Mouse (Mus musculus) urinary bladder, postnatal 4 days (tissue): ENCODE measurements around the gene Rsl1d1.

Experiments
- DNase-seq, 2 experiments: peaks; one replicate each; pipeline ENCODE4 v3.0.0; 2021 to 2022; ENCODE audit warnings: low spot score in 2 of 2

The Rsl1d1 gene

GRCm38 (mm10) chr16:11202571-11203554 is at the start of gene Rsl1d1:
Gene Rsl1d1 (minus strand): TSS chr16:11203331.
- DNase-seq, result peak; percentile 86 to 91

DNA sequence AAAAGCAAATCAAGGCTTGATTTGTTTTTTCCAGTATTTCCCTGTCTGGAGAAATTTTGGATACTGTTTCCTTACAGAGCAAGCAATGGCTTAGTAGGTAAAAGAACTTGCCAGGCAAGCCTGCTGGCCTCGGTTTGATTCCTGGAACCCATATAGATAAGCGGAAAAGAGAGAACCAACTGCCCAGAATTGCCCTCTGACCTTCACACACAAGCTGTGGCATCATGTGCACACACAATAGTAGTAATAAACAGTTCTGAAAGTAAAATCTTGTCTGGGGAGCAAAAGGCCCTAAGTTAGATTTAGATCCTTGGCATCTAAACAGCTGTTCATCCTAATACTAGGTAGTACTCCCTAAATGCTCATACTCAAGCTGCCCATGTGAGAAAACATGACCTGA is 44.7 kb upstream of the Rsl1d1 start:
- no peak for DNase-seq

GRCm38 (mm10) chr16:11245767-11246166 is 42.6 kb upstream of the Rsl1d1 start:
- no peak for DNase-seq

DNA sequence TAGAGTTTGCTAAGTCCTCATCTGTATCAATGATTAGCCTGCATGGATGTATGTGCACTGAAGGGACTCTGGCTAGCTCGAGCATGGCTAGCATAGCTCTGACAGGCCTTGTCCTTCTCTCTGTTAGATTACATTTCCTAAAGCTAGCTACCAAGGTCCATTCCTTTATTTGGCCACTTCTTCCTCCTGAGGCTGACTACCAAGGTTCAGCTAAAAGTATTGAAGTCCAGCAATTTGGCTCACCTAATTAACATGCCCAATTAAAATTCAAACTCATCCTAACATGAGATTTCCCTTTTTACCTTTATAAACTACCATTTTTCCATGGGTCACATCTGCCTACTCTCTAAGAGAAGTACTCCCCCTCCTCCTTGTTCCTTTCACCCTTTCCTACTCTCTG is 39.3 kb upstream of the Rsl1d1 start:
- no peak for DNase-seq

DNA sequence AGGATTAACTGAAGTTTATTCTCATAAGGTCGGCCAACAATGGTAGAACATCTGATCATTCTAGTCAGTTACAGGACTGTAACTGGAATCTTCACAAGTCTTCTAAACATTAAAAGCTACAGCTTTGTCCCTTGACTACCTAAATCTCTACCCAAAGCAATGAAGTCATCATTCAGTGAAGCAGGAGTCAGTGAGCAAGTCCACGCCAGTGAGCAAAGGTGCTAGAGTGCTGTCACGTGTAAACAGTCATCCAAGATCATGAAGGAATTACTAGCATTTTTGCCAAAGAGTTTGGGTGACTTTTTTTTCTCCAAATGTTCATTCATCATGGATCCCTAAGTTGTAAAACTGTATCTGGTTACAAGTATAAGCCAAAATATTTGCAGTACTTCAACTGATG is 14.7 kb upstream of the Rsl1d1 start:
- DNase-seq, result no peak

GRCm38 (mm10) chr16:11203600-11204390 is 664 bp upstream of the Rsl1d1 start:
- DNase-seq, result no peak

DNA sequence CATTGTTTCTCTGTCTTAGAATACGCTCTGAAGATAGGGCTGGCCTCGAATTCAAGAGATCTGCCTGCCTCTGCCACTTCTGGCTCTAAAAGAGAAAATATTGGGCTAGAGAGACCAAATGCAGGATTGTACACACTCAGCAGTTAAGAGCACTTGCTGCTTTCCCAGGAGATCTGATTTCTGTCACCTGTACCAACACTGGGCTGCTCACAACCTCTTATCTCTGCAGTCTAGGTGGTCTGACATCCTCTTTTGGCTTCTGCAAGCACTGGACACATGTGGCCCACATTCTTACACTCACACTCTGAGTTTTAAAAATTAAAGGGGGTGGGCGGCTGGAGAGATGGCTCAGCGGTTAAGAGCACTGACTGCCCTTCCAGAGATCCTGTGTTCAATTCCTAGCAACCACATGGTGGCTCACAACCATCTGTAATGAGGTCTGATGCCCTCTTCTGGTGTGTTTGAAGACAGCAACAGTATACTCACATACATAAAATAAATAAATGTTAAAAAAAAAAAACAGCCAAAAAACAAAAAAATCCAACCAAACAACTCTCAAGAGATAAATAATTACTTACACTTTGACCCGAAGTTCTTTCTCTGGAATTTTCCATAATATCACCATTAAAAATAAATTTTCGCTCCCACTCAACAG is 1.3 kb downstream of the Rsl1d1 start:
- no peak for DNase-seq

- no peak for DNase-seq
These were observed 2.9 kb downstream of the Rsl1d1 start for GRCm38 (mm10) chr16:11200247-11200646.

GRCm38 (mm10) chr16:11198467-11198866 is 4.7 kb downstream of the Rsl1d1 start:
- no peak for DNase-seq

DNA sequence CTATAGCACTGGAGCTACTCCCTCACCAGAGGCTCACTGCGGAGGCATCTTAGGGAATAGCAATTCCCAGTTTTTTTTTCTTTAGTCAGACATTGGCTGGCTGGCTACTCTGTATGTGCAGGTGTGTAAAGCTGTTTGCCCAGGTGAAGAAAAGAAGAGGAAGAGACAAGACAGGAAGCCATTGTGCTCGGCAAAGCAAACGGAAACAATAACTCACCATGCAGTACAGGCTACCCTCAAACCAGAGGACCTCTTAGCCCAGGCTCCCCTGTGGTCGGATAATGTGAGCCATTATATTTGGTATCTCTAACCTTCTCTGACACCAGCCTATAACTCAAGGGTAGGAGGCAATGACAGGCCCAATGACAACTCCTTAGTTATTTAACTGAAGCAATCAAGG is 6.1 kb downstream of the Rsl1d1 start:
- no peak for DNase-seq

DNA sequence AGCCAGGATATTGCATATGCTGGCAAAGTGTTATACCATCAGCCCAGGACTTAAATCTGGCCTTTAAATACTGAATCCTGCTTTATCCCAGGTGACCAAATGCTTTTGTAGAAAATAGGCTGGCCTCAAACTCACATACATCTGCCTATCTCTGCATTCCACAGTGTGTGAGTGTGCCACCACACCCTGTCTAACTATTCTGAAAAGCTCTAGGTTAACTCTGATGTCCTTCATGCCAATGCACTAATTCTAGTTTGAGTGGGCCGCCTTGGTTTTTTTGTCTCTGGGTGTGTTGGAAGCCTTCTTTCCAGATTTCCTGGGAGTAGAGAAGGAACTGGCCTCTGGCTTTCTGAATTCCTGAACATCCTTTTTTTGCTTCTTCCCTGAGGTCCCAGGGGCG is 9.9 kb downstream of the Rsl1d1 start:
- no peak for DNase-seq

- no peak for DNase-seq
These were observed 13.0 kb downstream of the Rsl1d1 start for GRCm38 (mm10) chr16:11190150-11190549.

GRCm38 (mm10) chr16:11177404-11177803 is 25.7 kb downstream of the Rsl1d1 start:
- no peak for DNase-seq

- DNase-seq, result no peak
These were observed 26.3 kb downstream of the Rsl1d1 start for GRCm38 (mm10) chr16:11176884-11177244.

DNA sequence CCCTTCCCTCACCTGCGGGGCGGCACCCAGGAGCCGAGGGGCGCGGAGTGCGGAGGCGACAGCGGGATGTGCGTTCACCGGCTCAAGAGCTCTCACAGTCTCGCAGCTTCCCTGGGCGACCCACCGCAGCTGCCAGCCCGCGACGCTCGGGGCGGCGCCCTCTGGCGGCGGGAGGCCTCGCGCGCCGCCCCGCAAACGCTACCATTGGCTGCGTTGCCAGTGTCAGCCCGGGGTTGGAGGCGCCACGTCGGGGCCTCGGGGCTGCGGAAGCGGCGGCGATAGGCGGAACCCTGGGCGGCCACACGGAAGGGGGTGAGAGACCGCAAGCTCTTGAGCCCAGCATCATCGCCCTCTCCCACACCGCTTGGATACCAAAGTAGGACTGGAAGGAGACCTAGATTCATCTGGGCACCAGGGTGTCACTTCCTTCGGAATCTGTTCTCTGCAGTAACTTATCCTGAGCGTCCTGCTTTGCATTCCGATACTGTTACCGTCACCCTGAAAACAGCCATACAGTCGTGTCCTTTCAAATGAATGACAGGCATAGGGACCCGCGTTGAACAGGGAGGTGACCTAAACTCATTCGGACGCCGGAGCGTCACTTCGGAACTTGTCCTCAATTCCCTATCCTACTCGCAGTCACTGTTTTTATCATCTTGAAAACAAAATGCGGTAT is 26.8 kb downstream of the Rsl1d1 start, which contains the start of gene Zc3h7a:
Gene Zc3h7a, minus strand, starts transcription at position 186 of the 676 bp plus-strand sequence.
- peak; percentile 87 to 92 for DNase-seq

DNA sequence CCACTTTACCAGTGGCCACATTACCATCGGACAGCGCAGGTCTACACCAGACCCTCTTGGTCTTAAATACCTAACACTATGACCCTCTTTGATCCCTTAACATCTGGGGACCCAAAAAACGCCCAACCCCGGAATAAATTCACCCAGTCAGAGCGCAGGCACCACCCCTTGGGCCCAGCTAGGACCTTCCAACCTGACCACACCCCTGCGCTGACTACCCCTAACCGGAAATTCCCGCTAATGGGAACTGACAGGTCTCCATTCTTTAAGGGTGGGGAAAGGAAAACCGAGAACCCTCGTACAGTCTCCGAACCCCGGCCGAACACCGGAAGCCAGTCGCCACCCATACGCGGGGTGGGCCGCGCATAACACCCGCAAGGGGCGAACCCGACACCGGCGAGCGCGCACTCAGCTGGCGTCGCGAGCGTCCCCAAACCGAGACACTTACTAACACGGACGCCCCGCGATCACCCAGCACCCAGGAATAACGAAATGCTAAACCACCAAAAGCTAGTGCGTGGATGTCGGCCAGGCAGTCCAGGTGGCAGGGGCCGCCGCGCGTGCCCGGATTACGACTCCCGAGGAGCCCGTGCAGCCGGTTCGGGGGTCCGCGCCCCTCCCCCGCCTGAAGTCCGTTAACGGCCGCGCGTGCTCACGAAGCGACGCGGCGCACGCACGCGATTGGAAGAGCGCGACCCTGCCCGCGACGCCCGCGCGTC is 27.5 kb downstream of the Rsl1d1 start:
- DNase-seq, result peak in 1 of 2 experiments; percentile 48

- DNase-seq, result no peak
These were observed 28.0 kb downstream of the Rsl1d1 start for GRCm38 (mm10) chr16:11175100-11175488.

GRCm38 (mm10) chr16:11174671-11175081 is 28.5 kb downstream of the Rsl1d1 start:
- peak in 1 of 2 experiments; percentile 24 for DNase-seq

GRCm38 (mm10) chr16:11171679-11172078 is 31.5 kb downstream of the Rsl1d1 start:
- no peak for DNase-seq

DNA sequence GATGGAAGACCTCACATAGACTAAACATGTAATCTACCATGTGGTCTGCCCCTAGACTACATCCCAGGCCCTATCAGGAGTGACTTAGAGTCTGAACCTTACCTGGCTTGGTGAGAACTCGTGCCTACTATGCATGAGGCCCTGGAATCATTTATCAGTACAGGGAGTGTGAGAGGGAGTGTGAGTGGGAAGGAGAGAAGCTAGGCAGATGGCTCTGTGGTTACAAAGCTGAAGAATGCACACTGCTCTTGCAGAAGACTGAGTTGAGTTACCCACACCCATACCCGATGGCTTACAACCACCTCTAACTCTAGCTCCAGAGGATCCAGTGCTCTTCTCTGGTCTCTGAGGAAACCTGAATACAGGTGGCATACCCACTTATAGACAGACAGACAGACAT is 36.7 kb downstream of the Rsl1d1 start:
- DNase-seq, result no peak
